Mouse (Mus musculus) liver, embryonic 14.5 days (tissue): ENCODE results near the gene Chad. TPM values are rescaled to one million over a fixed set of nuclear protein-coding genes. Genes with fewer than 3 reads are reported as not detected.

Experiments
- ATAC-seq: fragments of 200-750 bp; cut with Nextera tagmentation; 2 replicates; pipeline ENCODE4 v1.8.0; 2017; ENCODE audit warnings: moderate number of reproducible peaks, mild to moderate bottlenecking, moderate library complexity; ENCODE audit not compliant: insufficient read depth
- DNase-seq, 3 experiments: peaks; one replicate each; pipeline ENCODE4 v3.0.0-alpha.2; 2012 to 2013; ENCODE audit warnings: low read depth in 3 of 3, low spot score in 3 of 3
- H3K27ac ChIP-seq: fragments of 300-500 bp; sonication (generic); 2 replicates; pipeline ENCODE4 v1.5.1; 2014; ENCODE audit warnings: moderate library complexity, mild to moderate bottlenecking, control low read depth, inconsistent platforms
- H3K27me3 ChIP-seq: fragments of 300-500 bp; sonication (generic); 2 replicates; pipeline ENCODE4 v1.6.1; 2014; ENCODE audit warnings: mild to moderate bottlenecking, low read length, moderate library complexity; ENCODE audit not compliant: control insufficient read depth, insufficient read depth
- H3K36me3 ChIP-seq: fragments of 300-500 bp; sonication (generic); replicated peaks from 2 replicates; pipeline ENCODE4 v1.6.1; 2014; ENCODE audit warnings: low read depth; ENCODE audit not compliant: control insufficient read depth, insufficient read depth
- H3K4me1 ChIP-seq, 2 experiments: fragments of 200-500 bp in 1 of 2; fragments of 300-500 bp in 1 of 2; sonication (generic) in 1 of 2; replicated peaks; 2 replicates each; pipeline ENCODE4 v1.6.1; 2012 to 2014; ENCODE audit warnings: antibody characterized with exemption in 1 of 2, inconsistent platforms in 1 of 2, low read length in 1 of 2; ENCODE audit not compliant: control insufficient read depth in 2 of 2, insufficient read depth in 2 of 2
- H3K4me2 ChIP-seq: fragments of 300-500 bp; sonication (generic); 2 replicates; pipeline ENCODE4 v1.6.1; 2014; ENCODE audit warnings: low read depth, mild to moderate bottlenecking, control low read depth, moderate library complexity
- H3K4me3 ChIP-seq, 2 experiments: fragments of 200-500 bp in 1 of 2; fragments of 300-500 bp in 1 of 2; sonication (generic) in 1 of 2; 2 replicates each; pipeline ENCODE4 v1.5.1; 2012 to 2014; ENCODE audit warnings: low read depth in 2 of 2, low read length in 2 of 2, mild to moderate bottlenecking in 2 of 2, control low read depth in 1 of 2, inconsistent platforms in 1 of 2, moderate library complexity in 1 of 2; ENCODE audit not compliant: insufficient read depth in 1 of 2
- H3K9ac ChIP-seq: fragments of 300-500 bp; sonication (generic); replicated peaks from 2 replicates; pipeline ENCODE4 v1.6.1; 2014; ENCODE audit warnings: mild to moderate bottlenecking, control low read depth, moderate library complexity
- H3K9me3 ChIP-seq: fragments of 300-500 bp; sonication (generic); 2 replicates; pipeline ENCODE4 v1.6.1; 2016; ENCODE audit warnings: low read length, mixed read lengths; ENCODE audit not compliant: control insufficient read depth
- CTCF ChIP-seq: IDR thresholded peaks from 2 replicates; pipeline ENCODE4 v1.5.1; 2016; ENCODE audit warnings: antibody characterized with exemption, low read depth, control low read depth
- EP300 ChIP-seq: IDR thresholded peaks from 2 replicates; pipeline ENCODE4 v1.6.1; 2016; ENCODE audit warnings: antibody characterized with exemption, low read depth
- WGBS: fragments of 180-500 bp; shearing (Covaris S2); extraction: QIAGEN DNeasy Blood & Tissue Kit; methylation state at CpG from one replicate; pipeline ENCODE4 v1.1.7; 2014; ENCODE audit not compliant: insufficient replicate concordance; 5-methylcytosine and 5-hydroxymethylcytosine counted together
- polyA plus RNA-seq, 2 experiments: library from polyadenylated mRNA; depleted of rRNA in 1 of 2; stranded (reverse) in 1 of 2; unstranded in 1 of 2; fragments of >200 nt; fragmentation: Nextera tagmentation in 1 of 2; extraction: Ambion mirVana in 1 of 2; gene quantifications; 2 replicates each; pipeline versions ENCODE4 v1.2.1 to v1.2.3; 2012 to 2014

The Chad gene
- polyA plus RNA-seq, 2 experiments, result 0.03 to 0.09 TPM

- DNase-seq (no peak), ATAC-seq (no peak)
- H3K4me1 ChIP-seq, result no peaks in the 10 kb centered on the region
- no peaks in the 10 kb centered on the region for H3K9me3 ChIP-seq
- H3K27me3 ChIP-seq, result no peaks in the 10 kb centered on the region
- H3K27ac ChIP-seq, result no peak overlapping the region
- no peak overlapping the region for H3K9ac ChIP-seq
- 54% methylated on average over 8 of the region's 8 CpGs for WGBS
- no peak for TF ChIP-seq CTCF
- no peak for TF ChIP-seq EP300
- H3K4me2 ChIP-seq, result no peak overlapping the region
- no peaks in the 10 kb centered on the region for H3K36me3 ChIP-seq
- H3K4me3 ChIP-seq, result no peak overlapping the region
These were observed 26.0 kb upstream of the Chad start for GRCm38 (mm10) chr11:94538733-94539292.

- TF ChIP-seq CTCF (no peak), EP300 (no peak)
- DNase-seq, result no peak
- ATAC-seq, result no peak
- WGBS, result 66% methylated on average over 7 of the region's 7 CpGs
- no peaks in the 10 kb centered on the region for H3K36me3 ChIP-seq
- no peak overlapping the region for H3K27ac ChIP-seq
- no peaks in the 10 kb centered on the region for H3K9me3 ChIP-seq
- H3K9ac ChIP-seq, result no peak overlapping the region
- no peaks in the 10 kb centered on the region for H3K4me1 ChIP-seq
- no peaks in the 10 kb centered on the region for H3K27me3 ChIP-seq
- H3K4me2 ChIP-seq, result no peak overlapping the region
- H3K4me3 ChIP-seq, result no peak overlapping the region
These were observed 25.1 kb upstream of the Chad start for GRCm38 (mm10) chr11:94539761-94540160.

GRCm38 (mm10) chr11:94542400-94542799 lies 22.4 kb upstream of the Chad start:
- Histone ChIP-seq H3K9ac (no peak overlapping the region), H3K4me2 (no peak overlapping the region), H3K27me3 (no peaks in the 10 kb centered on the region), H3K27ac (no peak overlapping the region), H3K36me3 (no peaks in the 10 kb centered on the region), H3K9me3 (no peaks in the 10 kb centered on the region), H3K4me3 (no peak overlapping the region), H3K4me1 (no peaks in the 10 kb centered on the region)
- no peak for TF ChIP-seq CTCF
- no peak for TF ChIP-seq EP300
- DNase-seq (no peak), ATAC-seq (no peak)
- 62% methylated on average over 4 of the region's 4 CpGs for WGBS

GRCm38 (mm10) chr11:94543344-94543743 lies 21.5 kb upstream of the Chad start:
- H3K9me3 ChIP-seq, result no peaks in the 10 kb centered on the region
- no peak overlapping the region for H3K27ac ChIP-seq
- no peaks in the 10 kb centered on the region for H3K4me1 ChIP-seq
- no peak overlapping the region for H3K4me3 ChIP-seq
- H3K4me2 ChIP-seq, result no peak overlapping the region
- DNase-seq (no peak), ATAC-seq (no peak)
- TF ChIP-seq CTCF, result no peak
- TF ChIP-seq EP300, result no peak
- no peaks in the 10 kb centered on the region for H3K36me3 ChIP-seq
- H3K9ac ChIP-seq, result no peak overlapping the region
- 81% methylated on average over 12 of the region's 12 CpGs for WGBS
- H3K27me3 ChIP-seq, result no peaks in the 10 kb centered on the region

GRCm38 (mm10) chr11:94543932-94544331 lies 20.9 kb upstream of the Chad start:
- Histone ChIP-seq H3K9ac (no peak overlapping the region), H3K27me3 (no peaks in the 10 kb centered on the region), H3K4me2 (no peak overlapping the region), H3K27ac (no peak overlapping the region), H3K9me3 (no peaks in the 10 kb centered on the region), H3K4me3 (no peak overlapping the region), H3K36me3 (no peaks in the 10 kb centered on the region), H3K4me1 (no peaks in the 10 kb centered on the region)
- WGBS, result 47% methylated on average over 9 of the region's 9 CpGs
- TF ChIP-seq CTCF (peak; percentile 80), EP300 (no peak)
- ATAC-seq (no peak), DNase-seq (peak in 2 of 3 experiments; percentile 17 to 25)
